Mouse (Mus musculus) G1E (cell line): ENCODE results near the gene Tbrg1. TPM values are rescaled to one million over a fixed set of nuclear protein-coding genes. Genes with fewer than 3 reads are reported as not detected.

Experiments
- ATAC-seq: 2 replicates; pipeline ENCODE4 v1.8.0; 2016; ENCODE audit warnings: mild to moderate bottlenecking; ENCODE audit not compliant: insufficient number of reproducible peaks, poor library complexity, low FRiP score, severe bottlenecking; ENCODE audit errors: extremely low read depth
- DNase-seq: peaks from one replicate; pipeline ENCODE4 v3.0.0; 2012; ENCODE audit warnings: low spot score
- H3K27me3 ChIP-seq: 2 replicates; pipeline ENCODE4 v1.6.1; 2012; ENCODE audit warnings: mild to moderate bottlenecking, low read length, inconsistent platforms; ENCODE audit not compliant: insufficient read depth
- H3K36me3 ChIP-seq: replicated peaks from 2 replicates; pipeline ENCODE3; 2012; ENCODE audit warnings: mild to moderate bottlenecking, inconsistent platforms
- H3K4me1 ChIP-seq: 2 replicates; pipeline ENCODE4 v1.6.1; 2012; ENCODE audit warnings: low read depth, low read length, inconsistent platforms, mixed read lengths; ENCODE audit not compliant: insufficient read depth
- H3K4me3 ChIP-seq: 2 replicates; pipeline ENCODE4 v1.5.1; 2012; ENCODE audit warnings: low read depth, mild to moderate bottlenecking, inconsistent platforms, low read length, moderate library complexity, mixed read lengths
- H3K9me3 ChIP-seq: replicated peaks from 2 replicates; pipeline ENCODE4 v1.6.1; 2012; ENCODE audit warnings: inconsistent platforms
- CTCF ChIP-seq: IDR thresholded peaks from 2 replicates; pipeline ENCODE4 v1.5.1; 2012; ENCODE audit warnings: low read depth, low read length, inconsistent platforms, mixed read lengths
- GATA1 ChIP-seq: IDR thresholded peaks from 2 replicates; pipeline ENCODE4 v1.6.1; 2012; ENCODE audit warnings: borderline replicate concordance, low read length, inconsistent platforms, mixed read lengths
- GATA2 ChIP-seq: IDR thresholded peaks from 2 replicates; pipeline ENCODE4 v1.6.1; 2012; ENCODE audit warnings: low read depth, low read length, inconsistent platforms, borderline replicate concordance
- POLR2AphosphoS5 ChIP-seq: IDR thresholded peaks from 2 replicates; pipeline ENCODE4 v1.6.1; 2012; ENCODE audit warnings: low read depth, low read length, inconsistent platforms; ENCODE audit not compliant: insufficient replicate concordance
- TAL1 ChIP-seq: conservative IDR thresholded peaks from 2 replicates; pipeline ENCODE4 v1.6.1; 2012; ENCODE audit warnings: low read depth, low read length, inconsistent platforms, mixed read lengths
- polyA plus RNA-seq: library from polyadenylated mRNA; stranded (reverse); fragments of >175 nt; gene quantifications from 2 replicates; pipeline ENCODE4 v1.2.3, GENCODE M21; 2012
- total RNA-seq, 2 experiments: library from RNA; stranded (forward) in 1 of 2; stranded (reverse) in 1 of 2; fragments of 200-1000 nt in 1 of 2; fragments of >200 nt in 1 of 2; fragmentation: Nextera tagmentation in 1 of 2; gene quantifications; 2 replicates each; pipeline ENCODE4 v1.2.3; 2014 to 2017

The Tbrg1 gene
- total and polyA plus RNA-seq, 3 experiments, result 82.7 to 123 (median 122) TPM

- no peak for TF ChIP-seq TAL1
- no peak for TF ChIP-seq POLR2AphosphoS5
- no peak for TF ChIP-seq GATA1
- TF ChIP-seq GATA2, result no peak
- no peak for TF ChIP-seq CTCF
- H3K9me3 ChIP-seq, result no peaks in the 10 kb centered on the region
- ATAC-seq (no peak), DNase-seq (no peak)
- H3K4me3 ChIP-seq, result no peak overlapping the region
- H3K4me1 ChIP-seq, result peaks cover 2% of the 10 kb centered on the region; the same call in 1 of the 2 replicates
- H3K36me3 ChIP-seq, result peaks cover 82% of the 10 kb centered on the region
- H3K27me3 ChIP-seq, result no peaks in the 10 kb centered on the region
Observed at GRCm38 (mm10) chr9:37625641-37626040, 31.5 kb downstream of the Tbrg1 start.

- H3K36me3 ChIP-seq, result peaks cover 83% of the 10 kb centered on the region
- H3K9me3 ChIP-seq, result no peaks in the 10 kb centered on the region
- no peak for TF ChIP-seq TAL1
- no peak for TF ChIP-seq GATA2
- no peak for TF ChIP-seq GATA1
- TF ChIP-seq CTCF, result no peak
- no peak for TF ChIP-seq POLR2AphosphoS5
- ATAC-seq (no peak), DNase-seq (no peak)
- H3K4me1 ChIP-seq, result peaks cover 2% of the 10 kb centered on the region; the same call in 1 of the 2 replicates
- no peaks in the 10 kb centered on the region for H3K27me3 ChIP-seq
- no peak overlapping the region for H3K4me3 ChIP-seq
Observed at GRCm38 (mm10) chr9:37625129-37625528, 32.0 kb downstream of the Tbrg1 start.

GRCm38 (mm10) chr9:37624502-37624901, 32.6 kb downstream of the Tbrg1 start:
- ATAC-seq (no peak), DNase-seq (no peak)
- Histone ChIP-seq H3K4me3 (no peak overlapping the region), H3K4me1 (no peaks in the 10 kb centered on the region), H3K9me3 (no peaks in the 10 kb centered on the region), H3K36me3 (peaks cover 80% of the 10 kb centered on the region), H3K27me3 (no peaks in the 10 kb centered on the region)
- no peak for TF ChIP-seq GATA1
- TF ChIP-seq POLR2AphosphoS5, result no peak

- Histone ChIP-seq H3K9me3 (no peaks in the 10 kb centered on the region), H3K36me3 (peaks cover 76% of the 10 kb centered on the region), H3K4me1 (no peaks in the 10 kb centered on the region), H3K4me3 (no peak overlapping the region), H3K27me3 (no peaks in the 10 kb centered on the region)
- TF ChIP-seq GATA2 (no peak), TAL1 (no peak), POLR2AphosphoS5 (no peak), GATA1 (no peak), CTCF (no peak)
- no peak for ATAC-seq
- DNase-seq, result no peak
Observed at GRCm38 (mm10) chr9:37623981-37624380, 33.1 kb downstream of the Tbrg1 start.

GRCm38 (mm10) chr9:37621290-37621689, 35.8 kb downstream of the Tbrg1 start:
- ATAC-seq (no peak), DNase-seq (no peak)
- no peaks in the 10 kb centered on the region for H3K27me3 ChIP-seq
- no peak overlapping the region for H3K4me3 ChIP-seq
- peaks cover 76% of the 10 kb centered on the region for H3K36me3 ChIP-seq
- H3K4me1 ChIP-seq, result peaks cover 12% of the 10 kb centered on the region
- no peaks in the 10 kb centered on the region for H3K9me3 ChIP-seq
- TF ChIP-seq TAL1 (no peak), POLR2AphosphoS5 (no peak), GATA2 (no peak), CTCF (no peak)

GRCm38 (mm10) chr9:37616770-37617169, 40.3 kb downstream of the Tbrg1 start:
- H3K4me3 ChIP-seq, result no peak overlapping the region
- peaks cover 37% of the 10 kb centered on the region for H3K36me3 ChIP-seq
- DNase-seq (no peak), ATAC-seq (0 out of 2 replicates have a peak, but pooled peaks have one; percentile 24)
- no peaks in the 10 kb centered on the region for H3K9me3 ChIP-seq
- TF ChIP-seq CTCF (peak; percentile 50), GATA2 (no peak)
- H3K27me3 ChIP-seq, result no peaks in the 10 kb centered on the region
- peaks cover 44% of the 10 kb centered on the region for H3K4me1 ChIP-seq

- no peak for TF ChIP-seq POLR2AphosphoS5
- TF ChIP-seq TAL1, result no peak
- TF ChIP-seq CTCF, result no peak
- TF ChIP-seq GATA2, result no peak
- TF ChIP-seq GATA1, result no peak
Observed at GRCm38 (mm10) chr9:37615220-37615619, 41.9 kb downstream of the Tbrg1 start.

More at GRCm38 (mm10) chr9:37615220-37615619, 41.9 kb downstream of the Tbrg1 start:
- Histone ChIP-seq H3K9me3 (no peaks in the 10 kb centered on the region), H3K4me3 (peak overlapping the region; percentile 38; the same call in 1 of the 2 replicates), H3K27me3 (no peaks in the 10 kb centered on the region), H3K4me1 (peaks cover 56% of the 10 kb centered on the region), H3K36me3 (peaks cover 23% of the 10 kb centered on the region)
- DNase-seq, result no peak
- no peak for ATAC-seq
